22 mouse cellular contexts compared by ENCODE assay signal in the genomic region with DNA sequence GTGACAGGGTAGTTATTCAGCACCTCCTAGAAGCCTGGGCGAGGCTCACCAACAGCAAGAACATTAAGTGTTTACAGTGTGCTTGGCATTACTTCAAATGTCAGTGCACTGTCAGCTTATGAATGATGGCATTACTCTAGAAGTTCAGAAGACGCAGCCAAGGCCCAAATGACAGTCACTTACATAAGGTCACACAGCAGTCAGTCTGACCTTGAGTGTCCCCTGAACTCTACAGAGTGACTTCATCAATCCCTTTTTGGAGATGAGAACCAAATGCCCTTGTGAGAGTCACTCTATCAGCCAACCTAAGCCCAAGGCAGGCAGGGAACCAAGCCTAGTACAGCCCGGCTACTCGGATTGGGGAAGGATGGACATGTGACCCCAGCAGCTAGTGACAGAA. TPM values are rescaled to one million over a fixed set of nuclear protein-coding genes. Genes with fewer than 3 reads are reported as not detected.
DNase-seq lines count a peak whose midpoint lies in the region; ATAC-seq and TF ChIP-seq lines count a peak whose summit lies in the region.
"Had no signal": no experiment of that assay in that cellular context is flagged by ENCODE, and none has a peak within 500 bp of the region (broad histone marks: within the 10 kb centered on the region; RNA-seq: fewer than 3 reads in every experiment).

No protein-coding gene starts in this region.

- no peak overlapping the region for H3K4me3 ChIP-seq in intestine, postnatal 0 days (ENCODE audit: low read depth, low read length)
- no peak overlapping the region for H3K4me3 ChIP-seq in intestine, embryonic 15.5 days (replicated peaks)
- H3K4me3 ChIP-seq: embryonic facial prominence, embryonic 13.5 days; forebrain, embryonic 12.5 days; heart, embryonic 13.5 days; hindbrain, embryonic 13.5 days had no signal

- peak; percentile 69 for DNase-seq in adrenal gland, adult 2 months
- no peak for DNase-seq in adrenal gland, postnatal 4 days (ENCODE audit: low spot score in 2 of 2)
- DNase-seq in cerebellum, adult 9-10 months: peak; percentile 46
- no peak for DNase-seq in cerebellum, postnatal 14 days
- DNase-seq in left cerebral cortex, postnatal 25 days (ENCODE audit: low spot score in 2 of 2): no peak
- DNase-seq: cerebellum, adult 18-20 months; cerebellum, postnatal 36 days; gastrocnemius, postnatal 25 days; heart, postnatal 10 days; heart, postnatal 4 days; kidney, adult 8-10 months had no signal

- no peak overlapping the region for H3K4me2 ChIP-seq in intestine, postnatal 0 days (replicated peaks; ENCODE audit: low read depth)
- H3K4me2 ChIP-seq in intestine, embryonic 15.5 days (replicated peaks): no peak overlapping the region
- H3K4me2 ChIP-seq: embryonic facial prominence, embryonic 13.5 days; forebrain, embryonic 12.5 days; heart, embryonic 13.5 days; hindbrain, embryonic 13.5 days had no signal

- no peaks in the 10 kb centered on the region for H3K9me3 ChIP-seq in intestine, postnatal 0 days (ENCODE audit: control insufficient read depth)
- H3K9me3 ChIP-seq in intestine, embryonic 15.5 days: no peaks in the 10 kb centered on the region
- H3K9me3 ChIP-seq: embryonic facial prominence, embryonic 13.5 days; forebrain, embryonic 12.5 days; heart, embryonic 13.5 days; hindbrain, embryonic 13.5 days had no signal

- peaks cover 13% of the 10 kb centered on the region for H3K27me3 ChIP-seq in intestine, postnatal 0 days (replicated peaks; ENCODE audit: control insufficient read depth, insufficient read depth, low read length)
- peaks cover 7% of the 10 kb centered on the region for H3K27me3 ChIP-seq in intestine, embryonic 15.5 days (replicated peaks)

- H3K9ac ChIP-seq in intestine, postnatal 0 days (ENCODE audit: low read depth, low read length): no peak overlapping the region
- H3K9ac ChIP-seq in intestine, embryonic 15.5 days: no peak overlapping the region
- H3K9ac ChIP-seq: embryonic facial prominence, embryonic 13.5 days; forebrain, embryonic 12.5 days; heart, embryonic 13.5 days; hindbrain, embryonic 13.5 days had no signal

- ATAC-seq in intestine, postnatal 0 days: no peak
- no peak for ATAC-seq in intestine, embryonic 15.5 days
- ATAC-seq: forebrain, embryonic 16.5 days; intestine, embryonic 16.5 days had no signal

- WGBS in intestine, postnatal 0 days: 93% methylated on average over 4 of the region's 4 CpGs
- 89% methylated on average over 4 of the region's 4 CpGs for WGBS in intestine, embryonic 15.5 days

- intact Hi-C loops in left cerebral cortex, postnatal 25 days (cut with DNase I): no loop called here

- H3K27ac ChIP-seq in intestine, postnatal 0 days (ENCODE audit: low read depth, low read length): peak overlapping the region; percentile 21; the same call in 1 of the 2 replicates
- H3K27ac ChIP-seq in intestine, embryonic 15.5 days: no peak overlapping the region
- H3K27ac ChIP-seq: embryonic facial prominence, embryonic 13.5 days; forebrain, embryonic 12.5 days; heart, embryonic 13.5 days; hindbrain, embryonic 13.5 days had no signal

- H3K4me1 ChIP-seq in intestine, postnatal 0 days (replicated peaks; ENCODE audit: control insufficient read depth, insufficient read depth, low read length): no peaks in the 10 kb centered on the region
- H3K4me1 ChIP-seq in intestine, embryonic 15.5 days (replicated peaks): peaks cover 6% of the 10 kb centered on the region; the same call in 1 of the 2 replicates

- peaks cover 56% of the 10 kb centered on the region for H3K36me3 ChIP-seq in intestine, postnatal 0 days (ENCODE audit: control insufficient read depth, insufficient read depth)
- H3K36me3 ChIP-seq in intestine, embryonic 15.5 days: peaks cover 61% of the 10 kb centered on the region

- no peak for TF ChIP-seq CTCF in intestine, postnatal 0 days (IDR thresholded peaks at IDR 0.05; ENCODE audit: low read depth)

RNA-seq across cellular contexts. Expression of a gene that starts 5.1 kb away (rescaled TPM):
- 10 to 100 TPM; 10.8 to 27.8 TPM for total RNA-seq in adrenal gland, adult 2 months (2021)
- polyA plus RNA-seq in adrenal gland, adult 2 months (2012; rRNA removed): 30.5 and 61.1 TPM in 2 replicates
- 10 to 100 TPM; 10.8 to 10.9 TPM for total RNA-seq in adrenal gland, postnatal 4 days (2021)
- 2.7 and 3.3 TPM in 2 replicates for polyA plus RNA-seq in intestine, postnatal 0 days (2015; fragmentation: Nextera tagmentation; extraction: Ambion mirVana)
- 1.6 and 1.8 TPM in 2 replicates for polyA plus RNA-seq in intestine, embryonic 15.5 days (2015; fragmentation: Nextera tagmentation; extraction: Ambion mirVana)
- total RNA-seq in left cerebral cortex, postnatal 25 days (2021): 100 to 1,000 TPM; 616 to 649 TPM
- total RNA-seq: granulocyte monocyte progenitor cell, adult 5-6 weeks; MEL had no signal

RNA-seq across cellular contexts. Expression of a gene that starts 16.8 kb away (rescaled TPM):
- 1 to 10 TPM; 1.3 to 2.6 TPM for total RNA-seq in adrenal gland, adult 2 months (2021)
- polyA plus RNA-seq in adrenal gland, adult 2 months (2012; rRNA removed): 1.2 and 2.4 TPM in 2 replicates
- total RNA-seq in adrenal gland, postnatal 4 days (2021): 10 to 100 TPM; 18.2 to 25.4 TPM
- polyA plus RNA-seq in intestine, postnatal 0 days (2015; fragmentation: Nextera tagmentation; extraction: Ambion mirVana): 21.2 and 28.3 TPM in 2 replicates
- 37.9 and 47.0 TPM in 2 replicates for polyA plus RNA-seq in intestine, embryonic 15.5 days (2015; fragmentation: Nextera tagmentation; extraction: Ambion mirVana)
- total RNA-seq in left cerebral cortex, postnatal 25 days (2021): 1 to 10 TPM; 3.0 to 4.2 TPM
- polyA plus RNA-seq: C2C12; forebrain, embryonic 16.5 days had no signal

RNA-seq across cellular contexts. Expression of a gene that starts 23.8 kb away (rescaled TPM):
- total RNA-seq in adrenal gland, adult 2 months (2021): 10 to 100 TPM; 38.5 to 50.1 TPM
- 208 and 246 TPM in 2 replicates for polyA plus RNA-seq in adrenal gland, adult 2 months (2012; rRNA removed)
- total RNA-seq in adrenal gland, postnatal 4 days (2021): 10 to 100 TPM; 55.4 to 58.7 TPM
- 10.3 and 12.4 TPM in 2 replicates for polyA plus RNA-seq in intestine, postnatal 0 days (2015; fragmentation: Nextera tagmentation; extraction: Ambion mirVana)
- polyA plus RNA-seq in intestine, embryonic 15.5 days (2015; fragmentation: Nextera tagmentation; extraction: Ambion mirVana): 41.6 and 44.2 TPM in 2 replicates
- total RNA-seq in left cerebral cortex, postnatal 25 days (2021): 100 to 1,000 TPM; 108 to 110 TPM

RNA-seq across cellular contexts. Expression of a gene that starts 55.4 kb away (rescaled TPM):
- 1 to 10 TPM; 1.3 to 3.4 TPM for total RNA-seq in adrenal gland, adult 2 months (2021)
- 0.04 and 0.73 TPM in 2 replicates for polyA plus RNA-seq in adrenal gland, adult 2 months (2012; rRNA removed)
- 1 to 10 TPM; 2.0 to 5.9 TPM for total RNA-seq in adrenal gland, postnatal 4 days (2021)
- 40.4 and 48.0 TPM in 2 replicates for polyA plus RNA-seq in intestine, postnatal 0 days (2015; fragmentation: Nextera tagmentation; extraction: Ambion mirVana)
- 70.8 and 77.4 TPM in 2 replicates for polyA plus RNA-seq in intestine, embryonic 15.5 days (2015; fragmentation: Nextera tagmentation; extraction: Ambion mirVana)
- total RNA-seq in left cerebral cortex, postnatal 25 days (2021): not detected
- total RNA-seq: granulocyte monocyte progenitor cell, adult 5-6 weeks; MEL had no signal

Comparison
In these comparisons a context has a peak if more than half of its experiments do, and no peak if none do; other contexts are left out.
1. DNase-seq: peak in adrenal gland, adult 2 months (single experiment) and cerebellum, adult 9-10 months (single experiment); none in adrenal gland, postnatal 4 days (0 of 2), cerebellum, postnatal 14 days (0 of 2) and left cerebral cortex, postnatal 25 days (0 of 2).
2. RNA of a gene that starts 5.1 kb away (total RNA-seq): 616 to 649 TPM in left cerebral cortex, postnatal 25 days; 10.8 to 27.8 TPM in adrenal gland, adult 2 months and 10.8 to 10.9 TPM in adrenal gland, postnatal 4 days; every median in the first group is over 10 times any median in the second.